Mouse (Mus musculus) forebrain, embryonic 16.5 days (tissue): ENCODE measurements around the gene Plxdc1. TPM values are rescaled to one million over a fixed set of nuclear protein-coding genes. Genes with fewer than 3 reads are reported as not detected.
A peak's percentile ranks its signal among the peaks of the same experiment; 100 is the strongest.

Source experiments
- ATAC-seq: fragments of 200-750 bp; cut with Nextera tagmentation; 2 replicates; pipeline ENCODE4 v1.8.0; 2017; ENCODE audit warnings: mild to moderate bottlenecking, moderate library complexity
- H3K27ac ChIP-seq: fragments of 300-500 bp; sonication (generic); 2 replicates; pipeline ENCODE4 v1.5.1; 2014; ENCODE audit warnings: low read length, control low read depth
- H3K27me3 ChIP-seq: fragments of 300-500 bp; sonication (generic); replicated peaks from 2 replicates; pipeline ENCODE4 v1.6.1; 2014; ENCODE audit warnings: low read length; ENCODE audit not compliant: control insufficient read depth, insufficient read depth
- H3K36me3 ChIP-seq: fragments of 300-500 bp; sonication (generic); 2 replicates; pipeline ENCODE4 v1.6.1; 2014; ENCODE audit not compliant: control insufficient read depth, insufficient read depth
- H3K4me1 ChIP-seq: fragments of 300-500 bp; sonication (generic); replicated peaks from 2 replicates; pipeline ENCODE4 v1.6.1; 2014; ENCODE audit warnings: low read length; ENCODE audit not compliant: control insufficient read depth, insufficient read depth
- H3K4me2 ChIP-seq: fragments of 300-500 bp; sonication (generic); 2 replicates; pipeline ENCODE4 v1.6.1; 2014; ENCODE audit warnings: mild to moderate bottlenecking, low read length, control low read depth
- H3K4me3 ChIP-seq: fragments of 300-500 bp; sonication (generic); replicated peaks from 2 replicates; pipeline ENCODE4 v1.5.1; 2014; ENCODE audit warnings: mild to moderate bottlenecking, low read length, control low read depth
- H3K9ac ChIP-seq: fragments of 300-500 bp; sonication (generic); replicated peaks from 2 replicates; pipeline ENCODE4 v1.6.1; 2014; ENCODE audit warnings: low read depth, low read length, control low read depth
- H3K9me3 ChIP-seq: fragments of 300-500 bp; sonication (generic); 2 replicates; pipeline ENCODE4 v1.6.1; 2016; ENCODE audit warnings: low read length; ENCODE audit not compliant: control insufficient read depth
- WGBS: fragments of 180-500 bp; shearing (Covaris S2); extraction: QIAGEN DNeasy Blood & Tissue Kit; methylation state at CpG from one replicate; pipeline ENCODE4 v1.1.7; 2014; 5-methylcytosine and 5-hydroxymethylcytosine counted together
- polyA plus RNA-seq: library from polyadenylated mRNA; unstranded; fragments of >200 nt; fragmentation: Nextera tagmentation; extraction: Ambion mirVana; gene quantifications from 2 replicates; pipeline ENCODE4 v1.2.1, GENCODE M21; 2015

Gene Plxdc1
- polyA plus RNA-seq, 1 experiment from 2014 or later: 0.96 TPM

- Histone ChIP-seq H3K4me3 (peak within 1 kb of the TSS; percentile 99), H3K27ac (peak within 1 kb of the TSS; percentile 83), H3K9me3 (no peaks in the 10 kb centered on the region), H3K36me3 (peaks cover 18% of the 10 kb centered on the region), H3K4me2 (peak within 1 kb of the TSS; percentile 100), H3K27me3 (no peaks in the 10 kb centered on the region), H3K4me1 (peaks cover 20% of the 10 kb centered on the region), H3K9ac (peak within 1 kb of the TSS; percentile 99)
- peak; percentile 72 for ATAC-seq
- WGBS: under 1% methylated on average over 69 of the region's 69 CpGs
These were observed 40.5 kb upstream of the Plxdc1 start, which contains the start of gene Rpl19 for GRCm38 (mm10) chr11:98026570-98027296. TSS of gene Rpl19 (plus strand) at chr11:98026710.

- no peak; the same call in 1 of the 2 replicates for ATAC-seq
- peak overlapping the region; percentile 100 for H3K4me2 ChIP-seq
- peaks cover 25% of the 10 kb centered on the region for H3K4me1 ChIP-seq
- no peaks in the 10 kb centered on the region for H3K27me3 ChIP-seq
- peaks cover 17% of the 10 kb centered on the region for H3K36me3 ChIP-seq
- WGBS: 5% methylated on average over 15 of the region's 15 CpGs
- H3K27ac ChIP-seq: peak overlapping the region; percentile 82
- H3K9ac ChIP-seq: peak overlapping the region; percentile 99
- H3K9me3 ChIP-seq: no peaks in the 10 kb centered on the region
- H3K4me3 ChIP-seq: peak overlapping the region; percentile 99
These were observed 40.0 kb upstream of the Plxdc1 start for GRCm38 (mm10) chr11:98026248-98026569.

GRCm38 (mm10) chr11:98024516-98024915, 38.3 kb upstream of the Plxdc1 start:
- 89% methylated on average over 3 of the region's 3 CpGs for WGBS
- ATAC-seq: no peak

GRCm38 (mm10) chr11:98022555-98023371, 36.5 kb upstream of the Plxdc1 start, which contains the start of gene Cacnb1:
TSS of gene Cacnb1 (minus strand) at chr11:98023034.
- 1% methylated on average over 33 of the region's 52 CpGs for WGBS
- H3K9ac ChIP-seq: peak within 1 kb of the TSS; percentile 97
- peak; percentile 49 for ATAC-seq

More at GRCm38 (mm10) chr11:98024516-98024915, 38.3 kb upstream of the Plxdc1 start:
- no peaks in the 10 kb centered on the region for H3K27me3 ChIP-seq
- H3K9ac ChIP-seq: no peak overlapping the region
- peaks cover 41% of the 10 kb centered on the region for H3K4me1 ChIP-seq
- H3K27ac ChIP-seq: no peak overlapping the region
- no peaks in the 10 kb centered on the region for H3K9me3 ChIP-seq
- H3K36me3 ChIP-seq: peaks cover 7% of the 10 kb centered on the region; the same call in 1 of the 2 replicates
- no peak overlapping the region for H3K4me3 ChIP-seq
- no peak overlapping the region for H3K4me2 ChIP-seq

GRCm38 (mm10) chr11:98022253-98022554, 36.0 kb upstream of the Plxdc1 start:
- Histone ChIP-seq H3K9ac (peak overlapping the region; percentile 97), H3K36me3 (peaks cover 4% of the 10 kb centered on the region), H3K4me3 (peak overlapping the region; percentile 94), H3K4me1 (peaks cover 45% of the 10 kb centered on the region), H3K27ac (peak overlapping the region; percentile 92), H3K4me2 (peak overlapping the region; percentile 89), H3K27me3 (no peaks in the 10 kb centered on the region), H3K9me3 (no peaks in the 10 kb centered on the region)
- WGBS: 0% methylated on average over 21 of the region's 23 CpGs
- ATAC-seq: peak; percentile 29

More at GRCm38 (mm10) chr11:98022555-98023371, 36.5 kb upstream of the Plxdc1 start, which contains the start of gene Cacnb1:
- Histone ChIP-seq H3K27me3 (no peaks in the 10 kb centered on the region), H3K27ac (peak within 1 kb of the TSS; percentile 92), H3K4me1 (peaks cover 49% of the 10 kb centered on the region), H3K4me3 (peak within 1 kb of the TSS; percentile 94), H3K4me2 (peak within 1 kb of the TSS; percentile 89), H3K9me3 (no peaks in the 10 kb centered on the region), H3K36me3 (no peaks in the 10 kb centered on the region)

GRCm38 (mm10) chr11:98021565-98022252, 35.5 kb upstream of the Plxdc1 start:
- 3% methylated on average over 32 of the region's 34 CpGs for WGBS
- Histone ChIP-seq H3K9ac (peak overlapping the region; percentile 97), H3K4me2 (peak overlapping the region; percentile 89), H3K4me1 (peaks cover 45% of the 10 kb centered on the region), H3K9me3 (no peaks in the 10 kb centered on the region), H3K27me3 (no peaks in the 10 kb centered on the region), H3K4me3 (peak overlapping the region; percentile 94), H3K27ac (peak overlapping the region; percentile 92), H3K36me3 (peaks cover 4% of the 10 kb centered on the region)
- ATAC-seq: peak; percentile 3; the same call in 1 of the 2 replicates

GRCm38 (mm10) chr11:98021118-98021517, 34.9 kb upstream of the Plxdc1 start:
- Histone ChIP-seq H3K27ac (no peak overlapping the region), H3K4me1 (peaks cover 45% of the 10 kb centered on the region), H3K9me3 (no peaks in the 10 kb centered on the region), H3K4me3 (peak overlapping the region; percentile 94), H3K9ac (peak overlapping the region; percentile 97), H3K27me3 (no peaks in the 10 kb centered on the region), H3K36me3 (peaks cover 5% of the 10 kb centered on the region), H3K4me2 (peak overlapping the region; percentile 89)
- WGBS: 42% methylated on average over 2 of the region's 2 CpGs
- ATAC-seq: no peak

- Histone ChIP-seq H3K4me2 (peak overlapping the region; percentile 47), H3K9ac (no peak overlapping the region), H3K4me3 (peak overlapping the region; percentile 18; the same call in 1 of the 2 replicates), H3K36me3 (peaks cover 7% of the 10 kb centered on the region), H3K27me3 (no peaks in the 10 kb centered on the region), H3K9me3 (no peaks in the 10 kb centered on the region), H3K27ac (peak overlapping the region; percentile 85; the same call in 1 of the 2 replicates), H3K4me1 (peaks cover 41% of the 10 kb centered on the region)
- 48% methylated on average over 1 of the region's 1 CpGs for WGBS
- no peak for ATAC-seq
These were observed 34.5 kb upstream of the Plxdc1 start for GRCm38 (mm10) chr11:98020710-98021109.
